Mouse (Mus musculus): ENCODE results near the gene Mier2. TPM values are rescaled to one million over a fixed set of nuclear protein-coding genes. Genes with fewer than 3 reads are reported as not detected.

Mier2 gene
- not detected in 2 replicates for total RNA-seq (2015; ENCODE audit: low replicate concordance)
- 0.77 TPM in 1 of 2 replicates, not detected in the other for total RNA-seq (2017; ENCODE audit: low replicate concordance)

DNA sequence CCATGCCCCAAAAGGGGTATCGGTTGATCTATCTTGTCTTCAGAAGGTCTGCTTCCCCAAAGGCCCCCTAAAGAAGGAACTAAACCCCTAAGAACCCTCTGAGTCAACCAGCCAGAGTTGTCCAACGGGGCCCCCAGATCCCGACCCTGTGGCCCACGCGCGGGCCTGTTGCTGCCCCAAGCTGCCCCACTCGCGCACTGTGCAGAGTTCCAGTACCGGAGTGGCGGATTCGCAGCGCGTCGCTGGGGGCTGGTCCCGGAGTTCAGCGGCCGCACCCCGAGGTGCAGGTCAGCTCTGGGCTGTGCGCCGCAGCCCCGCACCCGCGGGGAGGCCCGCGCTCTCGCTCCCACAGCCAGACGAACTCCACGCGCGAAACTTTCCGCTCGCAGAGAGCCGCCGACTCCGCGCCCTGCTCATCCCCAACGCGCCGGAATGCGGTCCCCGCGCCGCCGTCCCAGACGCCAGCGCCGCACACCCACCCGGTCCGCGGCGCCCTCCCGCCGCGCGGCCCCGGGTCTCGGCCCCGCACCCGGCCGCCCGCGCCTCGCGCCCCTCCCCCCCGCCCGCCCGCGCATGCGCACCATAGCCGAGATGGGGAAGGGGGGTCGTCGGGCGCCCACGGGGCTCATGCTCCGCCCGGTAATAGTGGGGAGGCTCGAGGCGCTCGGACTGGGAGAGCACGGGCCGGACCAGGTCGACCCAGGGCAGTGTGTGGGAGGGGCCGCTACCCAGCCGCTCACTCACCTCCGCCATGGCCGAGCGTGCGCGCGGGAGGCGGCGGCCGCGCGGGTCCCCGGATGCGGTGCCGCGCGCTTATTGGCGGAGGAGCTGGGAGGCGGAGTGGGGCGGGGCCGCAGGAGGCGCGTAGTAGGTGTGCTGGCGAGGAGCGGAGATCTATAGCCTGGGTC is at the start of gene Mier2:
Gene Mier2 (minus strand): TSS at position 870 of the 908 bp plus-strand sequence.
- ATAC-seq (replicated peaks; ENCODE audit: low FRiP score, poor library complexity, severe bottlenecking) = no peak

DNA sequence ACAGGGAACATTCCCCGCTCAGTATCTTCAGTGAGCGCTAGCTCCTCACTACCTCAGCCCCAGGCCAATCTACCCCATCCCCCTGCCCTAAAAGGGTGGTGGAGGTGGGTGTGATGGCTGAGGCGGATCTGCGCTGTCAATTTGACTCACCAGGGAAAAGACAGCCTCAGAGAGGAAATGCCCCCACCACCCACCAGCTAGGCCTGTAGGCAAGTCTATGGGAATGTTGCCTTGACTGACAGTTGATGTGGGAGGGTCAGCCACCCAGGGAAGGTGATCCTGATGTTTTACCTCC is 42.9 kb upstream of the Mier2 start:
- no peak for ATAC-seq (replicated peaks; ENCODE audit: low FRiP score, poor library complexity, severe bottlenecking)

DNA sequence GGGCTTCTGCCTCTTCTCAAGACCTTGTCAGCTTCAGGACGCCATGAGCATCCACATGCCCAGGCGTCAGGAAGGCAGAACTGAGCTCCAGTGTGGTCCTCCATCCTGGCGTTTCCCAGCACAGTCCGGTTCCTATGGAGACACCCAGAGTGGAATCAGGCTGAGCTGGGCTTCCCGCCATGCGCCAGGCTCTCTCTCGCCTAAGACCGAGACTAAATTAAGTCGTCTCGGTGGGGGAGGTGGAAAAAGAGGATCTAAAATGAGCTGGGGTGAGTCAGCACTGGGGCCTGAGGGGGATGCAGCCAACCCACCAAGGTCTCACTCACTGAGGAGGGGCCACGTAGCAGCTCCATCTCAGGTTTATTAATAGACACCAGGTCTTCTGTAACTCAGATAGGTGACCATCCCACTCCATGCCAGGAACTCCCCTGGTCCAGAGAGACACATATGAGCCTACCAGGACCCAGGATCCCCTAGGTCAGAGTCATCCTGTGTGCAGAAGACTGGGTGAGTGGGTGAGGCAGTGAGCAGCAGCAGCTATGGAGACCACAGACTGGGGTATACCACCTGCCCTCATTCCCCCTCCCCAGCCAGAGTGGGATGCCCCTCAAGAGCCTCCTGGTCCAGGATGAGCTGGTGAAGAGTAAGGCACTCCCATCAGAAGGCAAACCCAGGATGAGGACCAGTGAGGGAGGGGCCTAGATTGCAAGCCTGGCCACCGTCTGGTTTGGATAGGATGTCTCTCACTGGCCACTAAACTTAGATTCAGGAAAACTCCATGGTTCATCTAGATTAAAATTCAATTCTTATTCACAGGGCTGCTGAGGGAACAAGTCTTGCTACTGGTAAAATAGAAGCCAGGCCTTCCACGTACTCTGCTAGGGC is 42.3 kb upstream of the Mier2 start:
- no peak for ATAC-seq (replicated peaks; ENCODE audit: low FRiP score, poor library complexity, severe bottlenecking)

DNA sequence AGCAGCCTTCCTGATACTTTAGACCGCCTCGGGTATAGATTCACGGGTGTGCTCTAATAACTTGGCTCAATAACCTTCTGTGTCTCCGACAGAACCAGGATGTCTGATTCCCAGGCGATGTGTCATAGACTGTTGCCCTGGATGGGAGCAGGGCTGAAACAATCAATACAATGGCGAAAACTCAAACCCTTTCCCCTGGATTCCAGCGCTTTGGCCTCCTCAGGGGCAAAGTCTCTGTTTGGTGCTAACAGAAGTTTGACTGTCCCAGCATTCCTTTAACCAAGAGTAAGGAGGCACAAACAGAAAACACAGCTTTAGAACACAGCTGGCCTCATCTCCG is 40.6 kb upstream of the Mier2 start:
- ATAC-seq (replicated peaks; ENCODE audit: low FRiP score, poor library complexity, severe bottlenecking) = no peak

DNA sequence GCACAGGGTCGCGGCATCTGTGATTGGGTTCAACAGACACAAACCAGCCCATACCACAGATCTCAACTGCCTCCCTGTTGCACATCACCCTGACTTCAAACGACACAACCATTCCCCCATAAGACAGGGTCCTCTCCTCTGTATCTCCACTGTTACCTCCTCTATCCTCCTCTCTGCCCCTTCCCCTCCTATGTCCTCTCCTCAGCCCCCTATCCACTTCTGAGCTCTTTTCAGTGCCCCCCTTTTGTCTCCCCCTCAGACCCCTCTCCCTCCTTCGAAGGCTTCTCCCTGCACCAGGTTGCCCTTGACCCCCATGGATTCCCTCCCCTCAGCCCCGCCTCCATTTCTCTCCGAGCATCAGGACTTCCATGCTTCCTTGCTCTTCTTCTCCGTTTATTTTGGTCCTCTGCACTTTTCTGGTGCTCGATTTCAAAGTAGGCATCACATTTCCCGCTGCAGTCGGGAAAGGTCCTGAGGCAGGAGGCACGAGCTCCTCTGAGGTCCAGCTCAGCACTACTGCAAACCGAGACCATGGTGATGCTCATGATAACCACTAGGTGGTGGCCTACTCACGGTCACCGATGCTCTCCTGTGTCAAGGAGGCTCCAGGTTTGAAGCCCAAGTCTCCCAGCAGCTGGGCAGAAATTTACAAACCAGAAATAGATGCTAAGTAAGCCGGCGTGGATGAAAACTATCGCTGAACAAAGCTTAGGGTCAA is 40.0 kb upstream of the Mier2 start:
- peak; percentile 57; the same call in 1 of the 2 replicates for ATAC-seq (replicated peaks; ENCODE audit: low FRiP score, poor library complexity, severe bottlenecking)

DNA sequence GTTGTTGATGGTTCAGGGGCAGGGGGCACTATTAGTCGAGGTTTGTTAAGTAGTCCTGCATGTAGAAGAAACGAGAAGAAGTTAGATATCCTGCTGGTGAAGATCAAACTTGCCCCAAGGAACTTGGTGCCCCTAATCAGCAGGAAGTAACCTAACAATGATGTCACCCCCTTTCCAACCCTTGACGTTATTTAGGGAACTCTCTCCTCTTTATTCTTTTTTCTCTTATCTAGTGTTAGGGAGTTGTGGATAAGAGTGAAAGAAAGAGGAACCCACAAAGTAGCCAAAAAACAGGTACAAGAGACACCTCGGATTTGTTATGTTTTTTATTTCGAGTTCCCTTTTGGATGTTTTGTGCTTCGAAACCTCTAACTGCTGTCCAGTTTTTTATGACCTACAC is 39.1 kb upstream of the Mier2 start:
- ATAC-seq (replicated peaks; ENCODE audit: low FRiP score, poor library complexity, severe bottlenecking) = no peak

DNA sequence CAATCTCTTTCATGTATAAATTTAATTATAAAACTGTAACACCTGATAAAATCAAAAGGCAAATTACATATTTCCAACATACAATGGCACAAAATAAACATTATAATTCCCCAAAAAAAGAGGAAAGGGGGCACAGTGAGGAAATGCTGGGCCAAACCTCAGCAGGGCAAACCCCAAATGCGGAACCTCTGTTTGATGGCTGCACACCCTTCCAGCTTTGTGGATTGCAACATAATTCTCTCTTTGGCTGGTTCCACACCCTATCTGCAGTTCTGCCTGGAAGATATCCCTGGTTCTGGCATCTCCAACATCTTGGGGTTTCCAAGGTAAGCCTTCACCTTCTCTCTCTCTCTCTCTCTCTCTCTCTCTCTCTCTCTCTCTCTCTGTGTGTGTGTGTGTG is 35.7 kb upstream of the Mier2 start:
- ATAC-seq (replicated peaks; ENCODE audit: low FRiP score, poor library complexity, severe bottlenecking) = no peak

DNA sequence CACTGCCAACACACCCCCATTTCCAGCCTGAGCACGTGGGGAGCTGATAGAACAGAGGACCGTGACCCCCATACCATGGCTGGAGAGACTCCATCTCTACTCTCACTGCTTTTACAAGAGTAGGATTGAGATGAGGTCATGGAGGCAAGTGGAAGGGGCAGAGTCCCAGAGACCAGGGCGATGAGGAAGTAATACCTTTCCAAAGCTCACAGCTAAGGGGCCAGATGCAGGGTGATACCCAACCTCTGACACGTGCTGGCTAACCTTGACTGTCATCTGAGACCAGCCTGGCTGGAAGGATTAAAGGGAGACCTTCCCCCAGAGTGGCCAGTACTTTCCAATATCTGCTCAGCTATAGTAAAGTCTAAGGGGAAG is 32.7 kb upstream of the Mier2 start:
- ATAC-seq (replicated peaks; ENCODE audit: low FRiP score, poor library complexity, severe bottlenecking) = no peak

DNA sequence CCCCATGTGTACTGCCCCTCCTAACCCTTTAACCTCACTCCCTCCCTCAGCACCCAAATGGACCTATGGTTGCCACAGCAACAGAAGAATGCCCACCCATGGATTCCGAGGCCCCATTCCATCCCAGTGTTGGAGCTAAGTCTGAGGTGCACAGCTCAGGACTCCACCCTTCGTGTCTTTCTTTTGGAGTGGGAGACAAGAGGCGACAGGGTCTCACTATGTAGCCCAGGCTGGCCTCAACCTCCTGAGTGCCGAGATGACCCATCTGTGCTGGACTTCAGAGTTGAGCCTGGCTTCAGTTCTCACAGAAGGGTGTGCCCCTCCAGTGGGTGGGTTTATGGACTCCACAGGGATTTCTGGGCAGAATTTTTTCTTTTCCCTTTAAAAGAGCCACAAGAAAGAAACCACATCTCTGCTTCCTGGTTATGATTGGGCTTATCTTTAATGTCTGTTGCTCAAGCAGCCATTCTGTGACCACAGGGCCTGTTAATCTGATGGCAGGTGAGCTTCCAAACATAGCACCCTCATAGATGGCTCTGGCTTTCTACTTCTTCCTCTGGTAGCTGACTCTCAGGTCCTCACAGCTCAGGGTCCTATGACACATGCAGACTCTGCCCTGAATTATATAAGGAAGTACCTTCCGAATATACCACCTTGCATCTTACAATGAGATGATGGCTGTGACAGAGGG is 32.2 kb upstream of the Mier2 start, which contains the start of gene Theg:
Gene Theg (minus strand): TSS at position 271 of the 691 bp plus-strand sequence.
- no peak for ATAC-seq (replicated peaks; ENCODE audit: low FRiP score, poor library complexity, severe bottlenecking)

DNA sequence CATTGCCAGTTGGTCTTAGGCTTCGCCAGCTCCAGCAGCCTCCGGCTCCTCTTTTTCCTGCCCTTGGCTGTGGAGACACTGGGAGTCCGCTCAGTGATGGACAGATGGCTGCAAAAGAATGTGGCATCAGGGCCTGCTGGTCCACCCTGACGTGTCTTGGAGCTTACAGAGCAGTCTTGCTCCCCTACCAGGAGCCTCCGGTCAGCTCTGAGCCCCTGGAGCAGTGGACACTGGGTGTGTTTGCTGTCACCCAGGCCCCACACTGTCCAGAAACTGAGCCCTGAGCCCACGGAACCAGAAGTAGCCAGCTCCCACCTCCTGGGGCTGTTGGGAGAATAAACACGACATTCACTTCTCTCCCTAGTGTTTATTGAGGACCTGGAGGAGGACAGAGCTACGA is 31.2 kb upstream of the Mier2 start:
- ATAC-seq (replicated peaks; ENCODE audit: low FRiP score, poor library complexity, severe bottlenecking) = no peak

DNA sequence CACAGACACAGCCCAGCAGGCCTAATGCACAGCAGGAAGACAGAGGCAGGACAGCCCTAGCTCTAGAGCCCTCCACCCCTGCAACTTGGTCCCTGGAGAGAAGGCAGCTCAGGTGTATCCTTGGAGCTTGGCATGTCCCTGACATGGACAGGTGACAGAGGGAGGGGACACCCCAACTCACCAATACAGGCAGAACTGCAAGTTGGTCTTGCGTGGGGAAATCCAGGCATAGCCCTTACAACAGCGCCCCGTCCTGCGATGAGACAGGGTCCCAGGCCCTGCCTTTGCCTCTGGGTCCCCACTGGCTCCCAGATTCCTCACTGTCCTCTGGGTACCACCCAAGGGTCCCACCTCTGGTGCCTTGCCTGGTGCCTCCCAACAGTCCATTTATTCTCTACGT is 30.7 kb upstream of the Mier2 start:
- ATAC-seq (replicated peaks; ENCODE audit: low FRiP score, poor library complexity, severe bottlenecking) = no peak

DNA sequence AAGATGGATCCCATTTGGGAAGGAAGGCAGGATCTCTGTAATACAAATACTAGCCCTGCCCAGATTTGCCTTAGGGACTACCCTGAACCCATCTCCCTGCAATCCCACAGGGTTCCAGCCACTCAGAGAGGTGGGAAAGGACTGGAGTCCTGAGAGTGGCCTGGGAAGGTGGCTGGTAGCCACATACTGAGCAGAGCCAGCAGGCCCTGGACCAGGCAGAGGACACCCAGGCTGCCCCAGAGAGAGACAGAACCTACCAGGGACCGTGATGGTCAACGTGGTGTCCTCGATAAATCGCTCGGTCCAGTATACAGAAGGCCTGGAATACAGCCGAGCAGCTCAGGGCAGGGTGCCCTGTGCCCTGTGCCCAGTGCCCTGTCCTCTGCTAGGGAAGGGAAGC is 30.1 kb upstream of the Mier2 start:
- no peak for ATAC-seq (replicated peaks; ENCODE audit: low FRiP score, poor library complexity, severe bottlenecking)

DNA sequence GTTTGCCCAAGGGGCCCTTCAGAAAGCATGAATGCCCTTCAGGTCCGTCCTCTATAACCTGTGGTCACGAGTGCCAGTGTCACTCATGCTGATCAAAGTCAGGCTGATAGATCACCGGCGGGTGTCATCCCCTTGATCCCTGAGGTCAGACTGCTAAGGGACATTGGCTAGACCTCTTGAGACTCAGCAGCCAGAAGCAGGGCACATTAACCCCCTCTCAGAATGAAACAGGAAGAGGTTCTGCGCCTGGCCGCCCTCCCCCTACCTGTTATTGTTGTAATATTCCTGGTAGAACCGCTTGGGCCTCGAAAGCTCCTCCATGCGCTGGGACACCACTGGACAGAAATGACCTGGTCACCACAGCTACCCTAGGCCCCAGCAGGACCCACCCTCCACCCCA is 29.4 kb upstream of the Mier2 start:
- no peak for ATAC-seq (replicated peaks; ENCODE audit: low FRiP score, poor library complexity, severe bottlenecking)

DNA sequence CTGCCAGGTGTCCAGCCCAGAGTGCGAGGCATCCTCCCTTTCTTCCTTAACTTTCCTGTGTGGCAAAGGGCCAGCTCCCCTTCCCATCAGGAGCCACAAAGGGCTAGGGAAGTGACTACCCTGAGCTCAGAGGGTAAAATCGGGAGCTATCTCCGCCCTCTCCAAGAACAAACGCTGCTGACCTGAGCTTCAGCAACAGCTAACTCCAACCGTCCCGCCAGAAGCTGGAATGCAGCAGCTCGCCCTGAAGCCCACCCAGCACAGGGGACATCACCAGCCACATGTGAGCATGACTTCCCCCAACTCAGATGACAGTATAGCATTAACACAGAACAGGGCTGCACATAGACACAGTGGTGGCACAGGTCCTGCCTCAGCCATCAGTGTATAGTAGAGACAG is 29.0 kb upstream of the Mier2 start:
- ATAC-seq (replicated peaks; ENCODE audit: low FRiP score, poor library complexity, severe bottlenecking) = no peak

DNA sequence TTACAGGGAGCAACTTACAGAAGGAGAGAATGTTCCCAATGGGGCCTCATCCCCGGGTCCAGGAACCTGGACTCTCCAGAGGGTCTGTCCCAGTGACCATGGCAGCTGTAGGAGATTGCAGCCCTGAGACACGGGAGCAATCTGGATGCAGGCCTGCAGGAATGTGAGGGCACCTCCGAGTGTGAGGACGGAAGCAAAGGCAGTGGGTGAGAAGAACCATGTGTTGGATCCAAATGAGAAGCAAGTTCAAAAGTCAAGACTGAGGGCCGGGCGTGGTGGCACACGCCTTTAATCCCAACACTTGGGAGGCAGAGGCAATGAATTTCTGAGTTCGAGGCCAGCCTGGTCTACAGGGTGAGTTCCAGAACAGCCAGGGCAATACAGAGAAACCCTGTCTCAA is 26.5 kb upstream of the Mier2 start:
- ATAC-seq (replicated peaks; ENCODE audit: low FRiP score, poor library complexity, severe bottlenecking) = no peak

DNA sequence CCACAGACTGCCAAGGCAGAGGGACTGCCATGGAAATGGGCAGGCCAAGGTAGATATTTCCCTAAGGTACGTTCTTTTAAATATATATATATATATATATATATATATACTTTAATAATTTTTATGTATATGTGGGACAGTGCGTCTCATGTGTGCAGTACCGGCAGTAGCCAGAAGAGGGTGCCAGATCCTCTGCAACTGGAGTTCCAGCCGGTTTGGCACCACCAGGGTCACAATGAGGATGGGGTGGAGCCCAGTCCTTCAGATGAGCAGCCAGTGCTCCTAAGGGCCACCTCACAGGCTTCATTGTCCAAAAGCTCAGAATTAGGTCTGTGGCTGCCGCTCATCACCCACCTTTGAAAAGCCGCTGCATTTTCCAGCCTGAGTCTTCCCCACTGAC is 25.8 kb upstream of the Mier2 start:
- no peak for ATAC-seq (replicated peaks; ENCODE audit: low FRiP score, poor library complexity, severe bottlenecking)

DNA sequence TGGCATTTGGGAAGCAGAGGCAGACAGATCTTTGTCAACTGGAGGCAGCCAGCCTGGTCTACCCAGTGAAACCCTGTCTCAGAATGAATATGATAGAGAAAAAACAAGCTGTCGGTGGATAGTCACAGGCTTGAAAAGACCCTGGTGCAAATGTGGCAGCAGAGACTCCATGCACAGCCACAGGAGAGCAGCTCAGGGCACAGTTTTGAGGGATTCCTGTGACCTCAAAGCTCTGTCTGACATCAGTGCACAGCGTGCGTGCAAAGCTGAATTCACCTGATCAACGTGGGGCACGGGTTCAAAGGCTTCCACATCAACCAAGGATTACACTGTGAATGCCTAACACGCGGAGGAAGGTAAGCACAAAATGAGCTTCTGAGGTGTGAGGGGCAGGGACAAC is 25.4 kb upstream of the Mier2 start:
- no peak for ATAC-seq (replicated peaks; ENCODE audit: low FRiP score, poor library complexity, severe bottlenecking)

DNA sequence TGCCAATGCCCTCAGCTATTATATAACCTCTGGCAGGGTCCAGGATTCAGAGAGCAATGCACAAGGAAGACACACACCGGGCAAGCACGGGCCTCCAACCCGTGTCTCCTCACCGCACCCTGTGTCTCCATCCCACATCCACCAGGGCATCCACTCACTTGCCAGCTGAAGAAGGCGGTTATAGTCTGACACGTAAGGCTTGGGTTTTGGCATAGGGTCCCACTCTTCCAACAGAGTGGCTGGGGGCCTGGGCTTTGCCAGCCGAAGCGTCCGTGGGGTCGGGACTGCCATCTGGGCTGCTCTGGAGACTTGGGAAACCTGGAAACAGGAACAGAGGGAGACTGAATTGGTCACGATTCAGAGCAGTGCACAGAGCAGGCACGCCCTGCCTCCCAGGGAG is 24.8 kb upstream of the Mier2 start:
- ATAC-seq (replicated peaks; ENCODE audit: low FRiP score, poor library complexity, severe bottlenecking) = no peak

DNA sequence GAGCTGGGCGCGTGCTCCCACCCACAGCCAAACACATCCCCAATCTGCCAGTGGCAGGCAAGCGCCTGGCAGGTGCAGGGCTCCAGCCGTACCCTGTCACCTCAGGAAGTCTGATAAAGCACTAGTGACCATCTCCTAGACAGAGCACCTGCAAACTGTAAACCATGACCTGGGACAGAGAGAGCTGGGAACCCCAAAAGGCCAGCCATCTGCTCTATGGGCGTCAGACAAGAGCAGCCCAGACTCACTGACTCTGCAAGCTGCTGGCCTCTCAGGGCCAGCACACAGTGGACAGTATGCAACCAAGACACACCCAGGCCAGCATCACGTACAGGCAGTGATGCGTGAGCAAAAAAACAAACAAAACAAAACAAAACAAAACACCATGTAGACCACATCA is 23.9 kb upstream of the Mier2 start:
- ATAC-seq (replicated peaks; ENCODE audit: low FRiP score, poor library complexity, severe bottlenecking) = no peak

DNA sequence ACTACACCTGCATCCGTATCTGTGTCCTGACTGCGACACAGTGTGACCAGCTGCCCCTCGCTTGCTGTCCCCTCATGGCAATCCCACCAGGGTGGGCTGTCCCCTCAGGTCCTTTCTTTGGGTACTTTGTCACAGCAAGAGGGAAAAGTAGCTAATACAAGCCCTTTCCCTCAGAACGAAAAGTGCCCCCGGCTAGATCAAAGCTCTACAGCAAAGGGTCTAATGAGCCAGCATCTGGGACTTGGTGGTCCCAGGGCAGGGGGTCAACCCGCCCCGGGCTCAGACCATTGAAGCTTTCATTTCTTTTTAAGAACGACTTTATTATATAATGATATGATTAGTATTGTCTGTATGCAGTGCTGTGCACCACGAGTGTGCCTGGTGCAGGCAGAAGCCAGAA is 23.3 kb upstream of the Mier2 start:
- ATAC-seq (replicated peaks; ENCODE audit: low FRiP score, poor library complexity, severe bottlenecking) = no peak
